Mouse (Mus musculus) thymus, postnatal 36 days (tissue): Measurements from ENCODE around the gene Ankrd60.

Experiments
- DNase-seq, 2 experiments: peaks; one replicate each; pipeline ENCODE4 v3.0.0; 2022; ENCODE audit warnings: mixed read lengths in 2 of 2

Gene Ankrd60

GRCm38 (mm10) chr2:173583455-173583854, 5.3 kb upstream of the Ankrd60 start:
- DNase-seq: peak; percentile 37 to 39

- DNase-seq: no peak
These were observed 4.7 kb upstream of the Ankrd60 start for GRCm38 (mm10) chr2:173582903-173583302.

- DNase-seq: no peak
These were observed 2.9 kb upstream of the Ankrd60 start for GRCm38 (mm10) chr2:173581096-173581495.

GRCm38 (mm10) chr2:173578595-173578994, 430 bp upstream of the Ankrd60 start:
- peak; percentile 29 to 33 for DNase-seq

- no peak for DNase-seq
These were observed 14.0 kb downstream of the Ankrd60 start for GRCm38 (mm10) chr2:173564179-173564578.

- DNase-seq: no peak
These were observed 14.8 kb downstream of the Ankrd60 start for GRCm38 (mm10) chr2:173563336-173563735.

GRCm38 (mm10) chr2:173561851-173562442, 16.2 kb downstream of the Ankrd60 start:
- peak; percentile 69 to 74 for DNase-seq

GRCm38 (mm10) chr2:173558754-173559396, 19.3 kb downstream of the Ankrd60 start:
- DNase-seq: no peak

- DNase-seq: peak; percentile 43 to 52
These were observed 24.3 kb downstream of the Ankrd60 start for GRCm38 (mm10) chr2:173553863-173554262.

- DNase-seq: no peak
These were observed 27.5 kb downstream of the Ankrd60 start for GRCm38 (mm10) chr2:173550681-173551080.

GRCm38 (mm10) chr2:173549236-173549635, 28.9 kb downstream of the Ankrd60 start:
- no peak for DNase-seq

GRCm38 (mm10) chr2:173545992-173546703, 32.0 kb downstream of the Ankrd60 start:
- peak; percentile 81 to 86 for DNase-seq

GRCm38 (mm10) chr2:173542716-173543115, 35.4 kb downstream of the Ankrd60 start:
- no peak for DNase-seq

- no peak for DNase-seq
These were observed 36.4 kb downstream of the Ankrd60 start for GRCm38 (mm10) chr2:173541748-173542147.

GRCm38 (mm10) chr2:173539781-173540180, 38.4 kb downstream of the Ankrd60 start:
- no peak for DNase-seq

GRCm38 (mm10) chr2:173535886-173536285, 42.3 kb downstream of the Ankrd60 start:
- no peak for DNase-seq

GRCm38 (mm10) chr2:173535390-173535789, 42.8 kb downstream of the Ankrd60 start:
- no peak for DNase-seq

GRCm38 (mm10) chr2:173534581-173534980, 43.6 kb downstream of the Ankrd60 start:
- DNase-seq: peak; percentile 33 to 64

- DNase-seq: no peak
These were observed 45.3 kb downstream of the Ankrd60 start for GRCm38 (mm10) chr2:173532711-173533462.

- no peak for DNase-seq
These were observed 49.7 kb downstream of the Ankrd60 start for GRCm38 (mm10) chr2:173528493-173528892.

- no peak for DNase-seq
These were observed 55.8 kb downstream of the Ankrd60 start, which contains the start of gene 1700021F07Rik for GRCm38 (mm10) chr2:173522376-173522775. Gene 1700021F07Rik (plus strand): TSS chr2:173522586.
